Mouse (Mus musculus) c-Kit-positive CD71-positive TER-119-negative erythroid progenitor cells, embryonic 14.5 days (primary cell): Measurements from ENCODE around the gene Arhgap20.

ENCODE experiments used
- DNase-seq: peaks from one replicate; pipeline ENCODE4 v3.0.0-alpha.2; 2013; ENCODE audit warnings: low read depth

Gene Arhgap20

DNA sequence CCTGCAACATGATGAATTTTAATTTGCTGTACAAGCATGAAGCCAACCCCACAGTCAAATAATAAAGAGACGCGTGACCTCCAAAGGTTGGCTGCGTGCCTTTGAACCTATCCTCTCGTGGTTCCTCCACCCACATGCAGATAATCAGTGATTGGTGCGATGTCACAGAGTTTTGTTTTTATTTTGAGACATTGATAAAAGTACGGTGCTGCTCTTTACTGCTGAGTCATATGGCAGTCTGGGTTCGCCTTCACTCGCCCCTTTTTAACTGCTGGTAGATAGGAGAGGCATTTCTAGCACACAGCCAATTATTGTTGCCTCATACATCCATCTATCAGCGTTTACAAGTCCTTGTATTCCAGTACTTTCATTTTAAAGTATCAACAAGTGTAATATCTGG is 34.0 kb downstream of the Arhgap20 start:
- no peak for DNase-seq

DNA sequence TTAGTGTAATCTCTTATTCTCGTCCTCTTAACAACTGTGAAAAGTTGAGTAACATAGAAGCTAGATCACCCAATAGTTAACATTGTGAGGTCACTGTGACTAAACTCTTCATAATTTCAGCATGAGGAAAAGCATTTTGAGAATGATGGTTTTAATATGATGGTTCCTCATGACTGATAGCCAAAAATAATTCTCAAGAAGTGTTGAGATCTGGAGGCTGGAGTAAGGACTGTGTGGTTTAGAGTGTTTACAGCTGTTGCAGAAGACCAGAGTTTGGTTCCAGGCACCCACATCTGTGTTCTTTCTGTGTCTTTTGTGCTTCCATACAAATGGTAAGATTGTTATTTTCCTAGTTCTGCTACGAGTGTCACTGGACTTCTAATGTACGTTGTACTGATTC is 42.1 kb downstream of the Arhgap20 start:
- no peak for DNase-seq

DNA sequence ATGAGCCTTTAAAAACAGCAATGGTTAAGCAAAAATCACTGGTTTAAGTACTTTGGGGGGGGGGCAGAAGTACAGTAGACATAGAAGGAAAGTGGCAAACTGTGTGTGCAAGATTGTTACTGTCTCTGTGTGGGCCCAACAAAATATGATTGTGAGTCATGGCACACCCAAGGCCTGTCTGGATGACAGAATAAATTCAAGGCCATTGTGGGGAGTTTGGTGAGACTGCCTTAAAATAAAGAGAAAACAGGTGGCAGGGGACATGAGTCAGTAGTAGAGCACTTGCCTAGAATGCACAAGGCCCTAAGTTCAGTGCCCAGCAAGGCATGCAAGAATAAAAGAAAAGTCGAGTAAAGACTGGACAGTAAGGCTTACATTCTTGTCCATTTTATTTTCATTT is 47.8 kb downstream of the Arhgap20 start:
- DNase-seq = no peak

DNA sequence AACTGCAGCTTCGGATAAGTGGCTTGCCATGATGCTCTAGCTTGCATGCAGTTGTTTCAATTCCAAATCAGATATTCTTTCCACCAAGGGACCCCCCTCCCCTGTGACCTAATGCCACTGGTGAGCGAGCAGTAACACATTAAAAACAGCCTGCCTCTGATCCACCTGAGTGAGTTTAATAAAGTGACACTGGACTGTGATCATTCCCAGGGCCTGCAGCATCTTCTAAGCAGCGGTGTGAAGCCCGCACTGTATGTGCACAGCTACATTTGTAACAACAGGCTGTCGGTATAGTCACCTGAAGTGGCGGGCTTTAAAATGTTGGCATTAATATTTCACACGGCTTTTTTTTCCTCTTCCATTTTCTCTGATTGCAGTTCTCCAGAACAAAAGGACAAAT is 59.4 kb downstream of the Arhgap20 start:
- no peak for DNase-seq

DNA sequence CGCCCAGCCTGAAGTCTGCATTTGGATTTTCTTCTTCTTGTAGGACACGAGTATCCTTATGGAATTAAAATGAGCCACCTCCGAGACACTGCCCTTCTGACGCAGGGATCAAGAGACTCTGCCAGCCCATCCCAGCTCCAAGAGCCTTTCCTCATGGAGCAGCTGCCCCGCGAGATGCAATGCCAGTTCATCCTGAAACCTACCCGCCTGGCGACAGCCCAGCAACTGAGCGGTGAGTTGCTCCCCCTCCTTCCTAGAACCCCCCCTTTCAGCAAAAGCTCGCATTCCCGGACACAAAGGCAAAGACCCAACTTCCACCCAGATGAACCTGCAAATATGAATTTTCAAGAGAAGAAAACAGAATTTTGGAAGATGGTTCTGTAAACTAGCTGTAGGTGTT is 66.5 kb downstream of the Arhgap20 start:
- no peak for DNase-seq

DNA sequence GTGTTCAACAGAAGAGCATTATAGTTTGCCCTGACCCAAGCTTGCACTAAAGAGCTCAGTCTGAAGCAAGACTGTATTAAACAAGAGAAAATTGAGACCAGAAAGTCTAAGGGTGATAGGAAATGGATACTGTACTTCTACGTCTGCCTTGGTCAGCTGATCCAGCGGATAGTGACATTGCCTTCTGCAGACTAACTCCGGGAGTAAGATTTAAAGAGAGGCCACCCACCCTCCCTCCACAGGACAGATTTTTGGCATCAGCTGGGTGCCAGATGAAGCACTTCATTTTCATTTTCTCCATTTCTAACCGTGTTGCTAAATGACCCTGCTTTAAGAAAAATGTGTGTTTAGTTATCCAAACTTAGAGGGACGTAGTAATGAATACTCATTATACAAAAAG is 67.2 kb downstream of the Arhgap20 start:
- DNase-seq = no peak

DNA sequence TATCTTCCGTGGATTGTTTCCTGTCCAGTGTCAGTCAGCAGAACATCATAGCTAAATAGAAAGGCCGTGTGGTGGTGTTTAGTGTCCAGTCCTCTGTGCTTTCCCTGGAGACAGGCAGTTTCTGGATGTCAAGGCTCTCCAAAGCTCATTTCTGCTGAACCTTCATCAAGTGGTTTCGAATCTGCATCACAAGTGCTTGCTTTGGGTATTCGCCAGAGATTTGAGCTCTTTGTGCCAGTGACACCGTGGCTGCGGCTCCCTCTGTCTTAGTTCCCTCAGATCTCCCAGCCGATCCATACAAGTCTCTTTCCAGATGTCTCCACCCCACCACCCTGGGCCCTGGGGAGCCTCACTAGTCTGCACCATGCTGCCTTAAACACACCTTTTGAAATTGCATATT is 72.6 kb downstream of the Arhgap20 start:
- DNase-seq = no peak

DNA sequence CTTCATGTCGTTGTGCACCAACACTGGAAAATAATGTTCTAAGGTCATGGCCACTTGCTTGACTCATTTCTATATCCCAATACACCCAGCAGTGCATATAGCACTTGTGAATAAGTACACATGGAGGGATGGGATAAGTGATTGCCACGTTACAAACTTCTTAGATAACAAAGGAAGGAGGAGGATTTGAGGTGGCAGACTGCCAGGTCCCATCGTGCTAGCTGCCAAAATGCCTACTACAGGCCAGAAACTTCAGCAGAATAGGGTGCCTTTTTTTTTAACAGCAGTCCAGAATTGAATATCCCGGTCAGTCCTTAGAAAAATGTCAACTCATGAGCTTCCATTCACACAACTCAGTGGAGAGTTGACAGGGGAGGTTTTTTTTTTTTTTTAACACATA is 78.1 kb downstream of the Arhgap20 start:
- no peak for DNase-seq

DNA sequence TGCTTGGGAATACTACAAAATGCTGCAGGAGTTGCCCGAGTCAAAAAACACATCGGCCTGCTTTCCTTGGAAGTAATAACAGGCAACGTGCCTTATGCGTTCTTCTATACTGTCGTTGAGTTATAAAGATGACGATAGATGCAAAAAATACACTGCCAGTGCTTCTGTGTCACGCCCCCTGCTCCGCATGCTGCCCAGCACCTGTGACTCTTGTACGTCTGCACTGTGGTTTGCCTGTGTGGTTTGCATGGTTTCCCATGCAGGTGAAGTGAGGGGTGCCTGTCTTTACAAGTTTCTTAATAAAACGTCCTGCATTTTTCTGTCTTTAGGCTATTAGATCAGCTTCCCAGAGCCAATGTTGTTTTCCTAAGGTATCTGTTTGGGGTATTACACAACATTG is 80.7 kb downstream of the Arhgap20 start:
- DNase-seq = no peak

DNA sequence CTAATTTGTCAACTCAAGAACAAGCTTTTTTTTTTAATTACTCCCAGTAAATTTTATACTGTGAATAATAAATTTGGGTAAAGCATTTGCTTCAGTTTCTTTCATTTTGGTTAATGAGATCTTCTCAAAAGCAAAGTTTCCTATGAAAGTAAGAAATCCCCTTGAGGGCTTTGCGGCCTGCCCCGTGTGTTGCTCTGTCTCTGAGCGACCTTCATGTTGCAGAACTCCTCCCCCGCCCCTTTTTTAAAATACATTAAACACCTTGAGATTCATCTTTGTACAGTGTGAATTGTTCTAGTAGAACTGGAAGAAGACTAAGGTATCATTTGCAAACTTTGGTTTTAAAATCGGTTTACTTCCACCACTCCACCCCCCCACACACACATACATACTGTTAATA is 88.6 kb downstream of the Arhgap20 start:
- no peak for DNase-seq

DNA sequence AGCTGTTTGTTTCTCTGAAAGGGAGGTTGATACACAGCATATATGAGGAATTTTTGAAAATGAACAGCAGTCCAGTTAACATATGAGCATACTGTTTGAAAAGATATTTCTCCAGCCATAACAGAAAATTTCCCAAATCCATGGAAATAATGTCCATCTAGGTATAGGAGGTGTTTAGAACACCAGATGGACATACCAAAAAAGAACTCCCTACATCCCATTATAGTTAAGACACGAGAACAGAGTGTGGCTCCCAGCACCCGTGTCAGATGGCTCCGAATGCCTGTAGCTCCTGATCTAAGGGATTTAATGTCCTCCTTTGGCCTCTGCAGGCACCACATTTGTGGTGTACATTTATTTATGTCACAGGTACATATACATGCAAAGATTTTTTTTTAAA is 99.1 kb downstream of the Arhgap20 start:
- DNase-seq = no peak

DNA sequence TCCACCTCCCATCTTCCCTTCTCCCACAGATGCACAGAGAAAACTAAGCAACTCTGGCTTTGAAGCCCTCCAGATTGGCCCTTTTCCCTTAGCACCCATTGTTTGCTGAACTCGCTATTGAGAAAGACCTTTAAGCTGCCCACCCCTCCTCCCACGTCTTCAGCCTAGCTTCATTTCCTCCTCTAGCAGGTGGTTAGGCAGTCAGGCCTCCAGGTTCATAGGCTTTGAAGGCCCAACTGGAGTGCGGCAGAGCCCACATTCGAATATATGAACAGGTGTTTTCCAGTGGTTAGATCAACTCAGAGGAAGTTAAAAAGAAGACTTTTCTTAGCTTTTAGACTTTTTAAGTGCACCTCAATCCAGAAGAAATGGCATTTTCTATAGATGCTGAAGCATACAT is 101.5 kb downstream of the Arhgap20 start:
- no peak for DNase-seq

DNA sequence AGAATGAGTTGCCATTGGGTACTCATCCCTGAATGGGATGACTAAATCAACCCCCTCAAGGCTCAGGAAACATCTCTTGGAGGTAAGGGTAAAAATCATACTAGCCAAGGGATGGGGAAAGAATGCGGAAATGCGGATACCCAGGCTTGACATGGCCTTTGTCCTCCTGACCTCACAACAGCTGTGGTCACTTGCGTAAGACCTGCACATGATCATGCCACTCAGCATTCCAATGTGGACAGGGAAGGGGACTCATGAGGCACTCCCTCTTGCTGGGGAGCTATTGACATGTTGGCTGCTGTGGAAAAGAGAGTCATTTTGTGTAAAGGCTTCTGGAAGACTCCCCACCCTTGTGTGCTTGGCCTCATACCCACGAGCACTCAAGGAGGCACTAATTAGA is 103.9 kb downstream of the Arhgap20 start:
- no peak for DNase-seq

DNA sequence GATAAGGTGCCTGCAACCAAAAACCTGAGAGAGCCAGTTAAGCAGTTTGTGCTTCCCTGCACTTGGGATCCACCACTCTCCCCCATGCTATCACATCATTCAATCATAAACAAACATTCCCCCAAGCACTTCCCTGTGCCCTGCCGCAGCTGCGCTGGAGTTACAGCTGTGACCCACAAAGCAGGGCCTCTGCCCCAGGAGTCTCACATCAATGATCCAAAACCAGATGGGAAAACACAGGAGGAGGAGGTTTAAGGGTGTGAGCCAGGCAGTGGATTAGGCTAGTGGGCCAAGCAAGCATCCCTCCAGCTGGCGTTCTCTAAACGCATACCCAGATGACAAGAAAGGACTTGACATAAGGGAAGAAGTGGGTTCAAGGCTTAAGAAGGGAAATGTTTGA is 109.2 kb downstream of the Arhgap20 start:
- no peak for DNase-seq

DNA sequence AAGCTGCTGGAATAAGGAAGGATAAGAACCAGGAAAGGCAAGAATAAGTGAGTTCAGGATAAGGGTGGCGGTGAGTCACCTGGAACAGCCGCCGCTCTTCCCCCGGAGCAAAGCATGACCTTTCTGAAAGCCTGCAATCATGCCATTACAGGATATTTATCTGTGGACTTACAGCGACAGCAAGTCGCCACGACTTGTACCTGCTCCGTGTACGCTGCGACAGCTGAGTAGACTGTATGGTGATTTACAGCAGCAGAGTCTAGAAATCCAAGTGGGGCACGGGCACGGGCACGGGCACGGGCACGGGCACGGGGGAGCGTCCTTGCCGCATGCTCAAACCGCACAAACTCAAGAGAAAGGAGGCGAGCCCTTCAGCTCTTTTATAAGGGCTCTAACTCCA is 110.4 kb downstream of the Arhgap20 start:
- DNase-seq = no peak

DNA sequence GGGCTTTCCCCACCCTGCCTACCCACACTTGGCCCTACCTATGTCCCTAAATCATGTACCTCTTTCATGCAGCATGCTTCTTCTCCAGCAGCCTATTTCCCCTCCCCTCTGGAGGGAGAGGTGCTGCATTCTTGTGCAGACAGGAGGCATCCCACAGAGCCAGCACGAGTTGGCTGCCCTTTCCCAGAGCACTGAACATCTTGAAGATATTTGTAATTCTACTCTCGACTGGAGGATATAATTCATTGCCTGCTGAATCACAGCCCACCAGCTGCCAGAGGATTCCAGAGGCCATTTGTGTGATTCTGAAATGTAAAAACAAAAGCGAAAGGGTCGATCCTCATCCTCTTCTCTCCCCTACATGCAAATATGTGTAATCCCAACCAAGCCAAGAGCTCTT is 116.2 kb downstream of the Arhgap20 start:
- no peak for DNase-seq

DNA sequence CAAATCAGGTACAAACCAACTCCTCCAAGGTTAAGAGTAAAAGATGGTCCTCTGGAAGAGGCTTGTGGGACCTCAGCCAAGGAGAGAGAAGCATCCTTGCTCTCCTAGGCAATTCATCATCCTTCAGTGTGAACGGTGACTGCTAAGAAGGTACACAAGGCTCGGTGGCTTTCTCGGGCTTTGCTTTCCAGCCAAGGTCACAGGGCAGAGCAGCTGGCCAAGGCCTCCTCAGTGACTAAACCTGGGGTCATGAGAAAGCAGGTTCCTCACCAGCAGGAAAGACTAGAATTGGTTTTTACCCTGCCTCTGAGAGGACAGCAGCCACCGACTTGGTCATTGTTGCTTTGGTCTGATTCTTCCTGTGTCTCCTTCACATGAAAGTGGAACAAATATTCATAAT is 116.7 kb downstream of the Arhgap20 start:
- DNase-seq = no peak

DNA sequence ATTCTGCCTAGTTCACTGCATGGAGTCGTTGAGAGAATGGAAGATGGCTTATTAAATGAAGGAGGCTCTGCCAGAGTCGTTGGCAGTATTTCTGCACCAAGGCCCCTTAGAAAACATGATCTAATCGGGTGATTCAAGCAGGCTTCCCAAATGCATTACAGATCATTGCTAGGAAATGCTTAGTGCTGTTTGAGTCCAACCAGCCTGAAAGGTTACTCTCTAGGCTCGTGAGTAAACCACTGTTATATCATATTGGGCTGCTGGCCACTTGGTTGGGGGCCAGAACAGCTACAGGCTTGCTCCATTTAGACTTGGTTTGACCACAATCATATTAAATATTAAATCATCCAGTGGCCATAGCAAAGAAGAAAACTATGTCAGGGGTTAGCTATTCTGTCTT is 118.2 kb downstream of the Arhgap20 start:
- DNase-seq = no peak

DNA sequence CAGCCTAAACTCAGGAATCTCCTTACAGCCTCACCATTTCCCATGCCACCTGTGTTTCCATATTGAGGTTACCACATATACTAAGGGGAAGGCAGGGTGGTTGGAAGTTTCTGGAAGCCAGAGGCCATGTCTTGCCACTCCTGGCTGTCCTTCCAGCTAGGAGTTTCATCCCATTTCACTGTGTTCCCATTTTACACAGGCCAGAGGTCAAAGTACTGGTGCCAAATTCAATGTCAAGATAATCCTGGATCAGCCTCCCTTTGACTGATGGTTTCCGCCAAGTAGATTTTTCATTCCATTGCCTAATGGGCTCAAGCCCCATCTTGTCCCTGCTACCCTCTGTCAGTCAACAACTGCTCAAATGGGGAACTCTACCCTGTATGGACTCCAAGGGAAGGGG is 127.8 kb downstream of the Arhgap20 start:
- DNase-seq = no peak
